Mouse (Mus musculus) lung, postnatal 0 days (tissue): ENCODE results near the gene Elob.

Experiments used
- CTCF ChIP-seq: IDR thresholded peaks from 2 replicates; pipeline ENCODE4 v1.5.1; 2016; ENCODE audit warnings: antibody characterized with exemption, mild to moderate bottlenecking
- EP300 ChIP-seq: IDR thresholded peaks from 2 replicates; pipeline ENCODE4 v1.6.1; 2016; ENCODE audit warnings: antibody characterized with exemption, mild to moderate bottlenecking, control low read depth

- TF ChIP-seq CTCF, result no peak
- no peak for TF ChIP-seq EP300
Observed at GRCm38 (mm10) chr17:23818579-23818978, 10.4 kb downstream of the Elob start.
